Mouse (Mus musculus) thymus, postnatal 14 days (tissue): Measurements from ENCODE around the gene Olfr901.
"Not testable (repeated sequence)": the region's sequence is repeated elsewhere in the genome, so short reads cannot be mapped to it uniquely, and the experiment has no call there.

Experiments
- DNase-seq: peaks from one replicate; pipeline ENCODE4 v3.0.0; 2021

Olfr901 gene

GRCm38 (mm10) chr9:38429155-38429554 is at the start of gene Olfr901:
TSS of gene Olfr901 (plus strand) at chr9:38429455.
- no peak for DNase-seq

GRCm38 (mm10) chr9:38401398-38401797 is 27.9 kb upstream of the Olfr901 start, which contains the start of gene Olfr147:
TSS of gene Olfr147 (plus strand) at chr9:38401698.
- no peak for DNase-seq

GRCm38 (mm10) chr9:38407502-38407901 is 21.8 kb upstream of the Olfr901 start:
- not testable (repeated sequence) for DNase-seq

GRCm38 (mm10) chr9:38413502-38413901 is 15.8 kb upstream of the Olfr901 start:
- not testable (repeated sequence) for DNase-seq

GRCm38 (mm10) chr9:38423801-38424200 is 5.5 kb upstream of the Olfr901 start:
- DNase-seq, result no peak

GRCm38 (mm10) chr9:38427026-38427425 is 2.2 kb upstream of the Olfr901 start:
- DNase-seq, result no peak

GRCm38 (mm10) chr9:38447352-38447751 is 18.1 kb downstream of the Olfr901 start, which contains the start of gene Olfr902:
TSS of gene Olfr902 (plus strand) at chr9:38447652.
- no peak for DNase-seq

- no peak for DNase-seq
Measured at GRCm38 (mm10) chr9:38462844-38463243, 33.6 kb downstream of the Olfr901 start, which contains the start of gene Olfr904. TSS of gene Olfr904 (plus strand) at chr9:38463144.

GRCm38 (mm10) chr9:38470807-38471206 is 41.6 kb downstream of the Olfr901 start, which contains the start of gene Olfr905:
TSS of gene Olfr905 (plus strand) at chr9:38471107.
- DNase-seq, result no peak
